Mouse (Mus musculus) CH12.LX (cell line): ENCODE measurements around the gene Ano8.

Experiments
- CTCF ChIP-seq, 2 experiments: IDR thresholded peaks in 1 of 2; conservative IDR thresholded peaks in 1 of 2; 2 replicates each; pipeline ENCODE4 v1.5.1; 2011 to 2012; ENCODE audit warnings: low read depth in 2 of 2, low read length in 2 of 2, improper control_type of control experiment in 1 of 2, inconsistent platforms in 1 of 2, mild to moderate bottlenecking in 1 of 2, moderate library complexity in 1 of 2
- EP300 ChIP-seq: IDR thresholded peaks from 2 replicates; pipeline ENCODE4 v1.6.1; 2011; ENCODE audit warnings: low read length, improper control_type of control experiment
- ETS1 ChIP-seq: conservative IDR thresholded peaks from 2 replicates; pipeline ENCODE4 v1.6.1; 2012; ENCODE audit warnings: low read depth, mild to moderate bottlenecking, inconsistent platforms, low read length, improper control_type of control experiment, moderate library complexity
- HCFC1 ChIP-seq: IDR thresholded peaks from 2 replicates; pipeline ENCODE4 v1.6.1; 2012; ENCODE audit warnings: low read depth, mild to moderate bottlenecking, inconsistent platforms, low read length, improper control_type of control experiment
- MAFK ChIP-seq: IDR thresholded peaks from 2 replicates; pipeline ENCODE4 v1.6.1; 2011; ENCODE audit warnings: low read length, improper control_type of control experiment; ENCODE audit not compliant: insufficient replicate concordance
- MXI1 ChIP-seq: IDR thresholded peaks from 2 replicates; pipeline ENCODE4 v1.6.1; 2011; ENCODE audit warnings: mild to moderate bottlenecking, low read depth, low read length, improper control_type of control experiment

GRCm38 (mm10) chr8:71488454-71488853 is 2.7 kb upstream of the Ano8 start:
- no peak for TF ChIP-seq CTCF (conservative IDR thresholded peaks at IDR 0.05 in 1 of 2, IDR thresholded peaks at IDR 0.05 in 1 of 2; ENCODE audit: low read depth in 2 of 2, low read length in 2 of 2)
- TF ChIP-seq MAFK = no peak
- peak; percentile 95 for TF ChIP-seq HCFC1
- TF ChIP-seq ETS1 = 0 out of 2 replicates have a peak, but pooled peaks have one; percentile 14
- no peak for TF ChIP-seq EP300
- TF ChIP-seq MXI1 = peak; percentile 88
